Mouse (Mus musculus) neural tube, embryonic 12.5 days (tissue): Measurements from ENCODE around the gene Lmbrd1. TPM values are rescaled to one million over a fixed set of nuclear protein-coding genes. Genes with fewer than 3 reads are reported as not detected.

Experiments
- polyA plus RNA-seq: library from polyadenylated mRNA; unstranded; fragments of >200 nt; fragmentation: Nextera tagmentation; extraction: Ambion mirVana; gene quantifications from 2 replicates; pipeline ENCODE4 v1.2.1, GENCODE M21; 2016

Gene Lmbrd1
- polyA plus RNA-seq, 1 experiment from 2014 or later = 33.1 TPM

Other genes with a start within 250 kb of the Lmbrd1 start
- gene Col19a1, start 91.2 kb upstream of the Lmbrd1 start, polyA plus RNA-seq = 2.3 and 2.7 TPM in 2 replicates